Mouse (Mus musculus): ENCODE measurements around the gene Klhdc2. TPM values are rescaled to one million over a fixed set of nuclear protein-coding genes. Genes with fewer than 3 reads are reported as not detected.

Klhdc2 gene
- total RNA-seq (2023): 83.8 TPM

DNA sequence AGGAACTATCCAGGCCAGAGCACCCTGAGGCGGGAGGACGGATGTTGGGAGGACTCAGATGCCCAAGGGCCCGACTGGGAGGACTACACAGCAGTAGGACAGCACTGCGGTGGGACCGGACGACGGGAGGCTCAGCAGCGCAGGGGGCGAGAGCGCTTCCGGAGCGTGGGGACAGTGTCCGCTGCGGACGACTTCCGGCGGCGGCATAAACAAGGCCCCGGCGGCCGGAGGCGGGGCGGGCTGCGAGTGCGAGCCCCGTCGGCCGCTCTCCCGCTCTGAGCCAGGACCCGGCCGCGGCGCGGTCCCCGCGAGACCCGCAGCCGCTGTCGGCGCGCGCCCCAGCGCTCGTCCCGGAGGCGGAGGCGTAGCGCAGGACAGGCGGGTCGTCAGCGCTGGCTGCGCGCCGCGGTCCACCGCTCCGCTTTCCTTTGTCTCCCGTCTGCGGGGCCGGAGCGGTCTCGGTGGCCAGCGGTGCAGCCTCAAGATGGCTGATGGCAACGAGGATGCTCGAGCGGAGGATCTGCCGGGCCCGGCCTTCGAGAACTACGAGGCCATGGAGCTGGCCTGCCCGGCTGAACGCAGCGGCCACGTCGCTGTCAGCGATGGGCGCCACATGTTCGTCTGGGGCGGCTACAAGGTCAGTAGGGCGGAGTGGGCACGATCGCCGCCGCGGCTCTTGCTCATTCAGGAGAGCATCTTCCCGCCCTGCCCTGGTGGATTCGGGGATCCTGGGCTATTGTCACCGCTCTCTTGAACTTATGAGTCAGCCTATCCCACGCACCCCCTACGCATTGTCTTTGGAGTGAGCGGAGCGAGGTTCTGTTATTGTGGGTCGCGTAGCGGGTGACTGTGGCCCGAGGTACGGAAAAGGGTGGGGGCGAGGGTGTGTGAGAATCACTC, at the start of gene Klhdc2:
Gene Klhdc2 (plus strand): TSS at position 171 of the 900 bp plus-strand sequence.

DNA sequence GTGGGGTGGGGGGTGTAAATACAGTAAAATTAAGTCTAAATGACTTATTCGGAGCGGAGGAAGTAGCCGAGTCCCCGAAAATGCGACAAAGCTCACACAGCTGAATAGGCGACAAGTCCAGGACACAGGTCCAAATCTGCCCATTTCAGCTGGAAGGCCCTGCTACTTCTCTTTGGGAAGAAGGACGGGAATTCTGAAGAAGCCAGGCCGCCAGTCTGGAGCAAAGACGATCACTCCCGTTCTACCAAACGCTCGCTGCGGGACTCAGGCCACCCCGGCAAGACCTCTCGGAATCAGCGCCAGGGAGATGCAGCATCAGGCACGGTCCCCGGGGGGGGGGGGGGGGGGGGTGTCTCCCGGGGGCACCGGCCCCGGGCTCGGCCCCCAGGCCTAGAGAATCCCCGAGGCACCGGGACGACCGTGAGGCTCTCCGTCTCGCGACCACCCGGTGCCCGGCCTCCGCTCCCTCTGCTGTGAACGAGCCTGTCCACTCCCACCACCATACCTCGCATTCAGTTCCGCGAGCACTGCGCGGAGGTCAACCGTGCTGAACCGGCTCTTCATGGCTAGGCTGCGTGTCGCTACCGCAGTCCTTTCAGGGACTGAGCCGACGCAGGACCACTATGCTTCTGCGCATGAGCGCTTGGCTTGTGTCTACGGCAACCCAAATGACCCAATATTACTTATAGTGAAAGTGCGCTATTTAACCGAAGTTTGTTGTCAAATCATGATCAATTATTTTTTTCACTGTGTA, 60.2 kb downstream of the Klhdc2 start, which contains the start of gene Nemf:
Gene Nemf (minus strand): TSS at position 620 of the 754 bp plus-strand sequence.

Other genes with a start within 250 kb of the Klhdc2 start
- 6,880 TPM for gene Rps29, start 137.5 kb upstream of the Klhdc2 start, total RNA-seq (2023)
- gene Lrr1, start 127.9 kb upstream of the Klhdc2 start, total RNA-seq (2023): not detected
- gene Rpl36al, start 112.6 kb upstream of the Klhdc2 start, total RNA-seq (2023): 443 TPM
- gene Mgat2, start 112.5 kb upstream of the Klhdc2 start, total RNA-seq (2023): 28.0 TPM
- 8.3 TPM for gene Gm49383, start 99.6 kb upstream of the Klhdc2 start, total RNA-seq (2023)
- gene Dnaaf2, start 98.3 kb upstream of the Klhdc2 start, total RNA-seq (2023): 5.8 TPM
- gene Gm49384, start 92.4 kb upstream of the Klhdc2 start, total RNA-seq (2023): 4.7 TPM
- gene Pole2, start 68.5 kb upstream of the Klhdc2 start, total RNA-seq (2023): 23.4 TPM
- 29.6 TPM for gene Klhdc1, start 55.5 kb upstream of the Klhdc2 start, total RNA-seq (2023)
- 108 TPM for gene Nemf, start 60.5 kb downstream of the Klhdc2 start, total RNA-seq (2023)
- gene Arf6, start 75.5 kb downstream of the Klhdc2 start, total RNA-seq (2023): 240 TPM
- 6.1 TPM for gene Gm9887, start 75.8 kb downstream of the Klhdc2 start, total RNA-seq (2023)